Mouse (Mus musculus) adrenal gland, postnatal 4 days (tissue): ENCODE measurements around the gene Rnf157. TPM values are rescaled to one million over a fixed set of nuclear protein-coding genes. Genes with fewer than 3 reads are reported as not detected.

Experiments used
- DNase-seq, 2 experiments: peaks; one replicate each; pipeline ENCODE4 v3.0.0; 2021 to 2022; ENCODE audit warnings: low spot score in 2 of 2, mixed read lengths in 2 of 2
- total RNA-seq, 2 experiments: library from RNA; stranded (reverse); gene quantifications; 2 replicates each; pipeline ENCODE4 v1.2.3; 2021

The Rnf157 gene
- total RNA-seq, 2 experiments from 2014 or later, result 20.0 to 22.0 TPM

DNA sequence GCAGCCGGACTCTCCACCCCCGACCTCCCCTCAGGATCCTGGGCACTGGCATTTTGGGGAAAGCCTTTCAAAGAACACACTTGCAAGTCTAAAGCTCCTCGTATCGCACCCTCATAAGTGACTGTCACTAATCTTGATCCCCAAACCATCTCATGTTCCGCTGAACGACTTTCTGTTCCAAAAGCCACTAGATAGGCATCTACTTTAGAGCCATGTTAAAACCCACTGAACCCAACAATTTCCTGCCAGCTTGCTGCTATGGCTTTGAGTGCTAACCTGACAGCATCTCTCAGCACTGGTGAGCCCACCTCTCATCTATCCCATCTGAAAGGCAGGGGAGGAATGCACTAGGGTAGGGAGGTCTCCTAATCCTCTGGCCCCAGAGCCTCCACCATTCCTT, 75.3 kb downstream of the Rnf157 start:
- no peak for DNase-seq

GRCm38 (mm10) chr11:116337000-116337399, 75.8 kb downstream of the Rnf157 start:
- DNase-seq, result no peak

DNA sequence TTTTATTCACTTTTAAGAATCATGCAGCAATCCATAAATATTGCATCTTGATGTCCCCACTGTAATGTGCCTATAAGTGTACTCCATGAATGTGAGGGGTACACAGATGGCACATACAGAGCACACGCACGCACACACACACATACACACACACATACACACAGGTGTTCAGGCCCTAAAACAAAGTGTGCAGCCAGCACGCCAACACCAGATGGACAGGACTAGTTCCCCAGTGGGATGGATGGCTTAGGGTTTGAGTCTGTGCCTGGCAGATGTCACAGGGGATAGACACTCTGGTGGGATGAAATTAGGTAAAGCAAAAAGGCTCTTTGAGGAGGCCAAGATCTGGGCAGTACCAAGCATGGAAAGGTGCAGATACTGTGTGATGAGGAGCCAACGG, 76.4 kb downstream of the Rnf157 start:
- no peak for DNase-seq

DNA sequence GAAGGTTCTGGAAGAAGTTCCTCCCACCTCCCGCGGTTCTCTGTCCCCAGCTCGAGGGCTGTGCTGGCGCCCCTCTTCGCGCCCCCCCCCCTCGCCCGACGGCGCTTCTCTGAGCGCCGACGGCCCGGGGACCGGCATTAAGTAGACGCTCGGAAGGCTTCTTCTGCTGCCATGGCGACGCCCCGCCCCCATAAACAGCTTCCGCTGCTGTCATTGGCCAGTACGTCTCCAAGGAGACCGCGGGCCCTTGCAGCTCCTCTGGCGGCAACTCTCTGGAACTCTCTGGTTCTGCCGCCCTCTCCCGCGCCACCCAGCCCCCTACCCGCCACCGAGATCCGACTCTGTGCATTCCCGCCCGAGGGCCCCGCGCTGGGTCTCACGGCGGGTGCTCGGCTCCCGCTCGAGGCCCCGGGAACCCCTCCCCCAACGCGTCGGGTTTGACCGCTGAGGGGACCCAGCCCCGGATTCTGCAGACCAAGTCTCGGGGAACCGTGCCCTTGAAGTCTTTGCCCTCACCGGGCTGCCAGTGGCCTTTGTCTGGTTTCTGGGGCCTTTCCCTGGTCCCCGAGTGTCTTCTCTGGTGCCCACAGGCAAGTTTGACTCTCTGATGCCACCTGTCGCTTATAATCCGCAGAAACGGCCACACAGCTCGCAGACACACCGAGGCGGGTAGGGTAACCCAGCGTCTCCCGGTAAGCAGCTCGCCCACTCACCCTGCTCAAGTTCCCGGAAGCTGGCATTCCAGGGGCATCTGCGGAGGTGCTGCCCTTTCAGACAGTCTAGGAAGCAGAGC, 77.4 kb downstream of the Rnf157 start, which contains the start of gene Foxj1:
TSS of gene Foxj1 (minus strand) at position 156 of the 793 bp plus-strand sequence.
- peak; percentile 91 to 95 for DNase-seq

GRCm38 (mm10) chr11:116334417-116334782, 78.4 kb downstream of the Rnf157 start:
- DNase-seq, result no peak

DNA sequence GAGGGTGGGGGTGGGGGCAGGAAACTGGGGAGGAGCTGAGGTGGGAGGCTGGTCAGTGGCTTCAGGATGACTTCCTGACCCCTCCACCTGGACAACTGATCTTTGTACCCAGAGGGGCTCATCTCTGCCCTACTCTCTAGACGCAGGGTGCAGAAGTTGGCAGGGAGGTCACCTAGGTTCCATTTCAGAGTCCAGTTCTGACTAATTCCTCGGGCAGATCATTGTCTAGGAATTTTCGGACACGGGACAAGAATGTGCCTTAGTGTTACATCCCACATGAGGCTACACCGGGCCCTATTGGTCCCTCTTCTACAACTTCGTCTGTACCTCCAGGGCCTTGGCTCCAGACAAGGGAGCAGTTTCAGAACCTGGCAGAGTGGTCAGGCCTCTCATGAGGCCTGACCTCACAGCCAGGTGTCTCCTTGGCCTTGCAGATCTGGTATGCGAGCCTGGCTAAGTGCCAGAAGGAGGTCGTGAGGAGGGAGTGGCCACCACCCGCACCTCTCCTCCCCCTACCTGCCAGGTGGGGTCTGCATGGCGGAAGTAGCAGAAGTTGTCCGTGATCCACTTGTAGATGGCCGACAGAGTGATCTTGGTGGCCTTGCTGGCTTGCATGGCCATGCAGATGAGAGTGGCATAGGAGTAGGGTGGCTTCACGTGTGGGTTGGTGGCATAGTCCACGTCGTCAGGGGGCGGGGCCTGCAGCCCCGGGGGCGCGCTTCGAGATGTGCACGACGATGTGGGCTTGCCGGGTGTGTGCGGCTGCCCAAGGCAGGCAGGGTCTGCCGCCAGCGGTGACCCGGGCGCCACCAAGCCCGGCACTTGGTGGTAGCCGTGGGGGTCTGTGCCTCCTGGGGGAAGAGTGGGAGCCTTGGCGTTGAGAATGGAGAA, 79.1 kb downstream of the Rnf157 start:
- no peak for DNase-seq

GRCm38 (mm10) chr11:116332983-116333270, 79.9 kb downstream of the Rnf157 start:
- no peak for DNase-seq

DNA sequence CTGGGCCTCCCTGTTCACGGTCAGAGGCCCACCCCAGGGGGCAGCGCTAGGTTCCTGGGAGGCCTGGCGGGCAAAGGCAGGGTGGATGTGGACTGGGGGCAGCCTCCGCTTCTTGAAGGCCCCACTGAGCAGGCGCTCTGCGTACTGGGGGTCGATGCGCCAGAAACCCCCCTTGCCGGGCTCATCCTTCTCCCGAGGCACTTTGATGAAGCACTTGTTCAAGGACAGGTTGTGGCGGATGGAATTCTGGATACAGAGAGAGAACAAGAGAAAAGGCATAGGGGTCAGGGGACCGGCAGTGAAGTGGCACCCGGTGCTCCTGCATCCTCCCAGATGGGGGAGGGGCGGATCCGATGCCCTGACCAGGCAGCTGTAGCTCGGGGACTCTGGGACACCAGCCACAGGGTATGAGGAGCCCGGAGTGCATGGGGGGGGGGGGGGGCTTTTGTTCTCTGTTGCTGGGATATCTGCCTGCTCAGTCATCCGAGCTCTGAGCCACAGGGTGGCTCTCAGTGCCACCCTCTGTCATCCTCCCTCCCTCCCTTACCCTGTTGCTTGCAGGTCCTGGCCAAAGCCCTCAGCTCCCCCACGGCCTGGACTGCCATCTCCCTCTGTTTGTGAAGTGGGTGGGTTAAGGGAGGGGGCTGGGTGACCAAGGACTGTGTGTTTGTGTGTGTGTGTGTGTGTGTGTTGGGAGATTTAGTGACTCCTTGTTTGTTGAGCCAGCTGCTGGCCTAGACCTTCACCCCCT, 80.4 kb downstream of the Rnf157 start:
- no peak for DNase-seq

- DNase-seq, result no peak
These were observed 82.7 kb downstream of the Rnf157 start for GRCm38 (mm10) chr11:116330211-116330518.

GRCm38 (mm10) chr11:116329314-116330210, 83.3 kb downstream of the Rnf157 start:
- no peak for DNase-seq

DNA sequence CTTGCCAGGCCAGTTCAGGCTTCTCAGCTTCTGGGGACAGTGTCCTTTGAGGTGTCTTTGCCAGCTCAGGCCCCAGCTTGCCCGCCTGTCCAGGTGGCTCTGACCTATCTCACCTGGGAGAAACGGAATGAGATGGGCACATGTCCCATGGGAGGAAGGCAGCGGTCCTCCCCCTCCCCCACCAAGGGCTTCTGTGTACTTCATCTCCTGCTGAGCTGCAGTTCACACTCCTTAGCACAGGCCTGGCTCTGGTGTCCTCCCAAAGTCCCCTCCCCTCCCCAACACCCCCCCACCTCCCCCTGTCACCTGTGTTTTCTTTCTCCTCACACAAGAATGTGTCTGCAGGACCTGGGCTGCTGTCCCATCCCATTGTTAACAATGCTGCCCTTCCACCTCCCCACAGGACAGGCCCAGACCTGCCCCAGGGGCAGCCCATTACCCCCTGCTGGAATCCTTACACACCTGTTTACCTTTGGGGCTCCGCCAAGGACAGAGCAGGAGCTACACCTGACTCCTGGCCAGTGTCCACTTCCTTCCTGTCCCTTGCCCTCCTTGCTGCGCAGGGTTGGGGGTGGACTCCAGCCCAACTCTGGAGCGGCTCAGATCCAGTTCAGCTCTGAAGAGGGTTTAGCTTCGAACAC, 85.7 kb downstream of the Rnf157 start:
- DNase-seq, result no peak

GRCm38 (mm10) chr11:116318719-116319659, 93.8 kb downstream of the Rnf157 start:
- DNase-seq, result peak; percentile 80 to 90

- DNase-seq, result no peak
These were observed 100.5 kb downstream of the Rnf157 start for GRCm38 (mm10) chr11:116312359-116312758.

DNA sequence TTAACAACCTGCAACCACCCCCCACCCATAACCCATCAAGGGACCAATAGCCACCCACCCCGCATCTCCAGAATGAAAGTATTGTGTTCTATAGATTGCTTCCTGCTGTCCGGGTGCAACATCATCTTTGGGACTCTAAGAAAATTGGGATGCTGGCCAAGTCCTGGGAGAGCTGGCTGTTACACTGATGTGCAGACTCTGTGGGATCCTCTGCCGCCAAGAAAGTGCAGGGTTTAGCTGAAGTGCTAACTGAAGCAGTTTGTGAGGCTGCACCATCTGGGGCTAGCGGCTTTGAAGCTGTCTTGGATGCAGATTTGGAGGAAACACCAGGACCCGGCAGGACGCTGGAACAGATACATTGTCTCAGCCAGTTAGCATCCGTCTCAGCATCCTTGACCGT, 101.7 kb downstream of the Rnf157 start:
- no peak for DNase-seq

DNA sequence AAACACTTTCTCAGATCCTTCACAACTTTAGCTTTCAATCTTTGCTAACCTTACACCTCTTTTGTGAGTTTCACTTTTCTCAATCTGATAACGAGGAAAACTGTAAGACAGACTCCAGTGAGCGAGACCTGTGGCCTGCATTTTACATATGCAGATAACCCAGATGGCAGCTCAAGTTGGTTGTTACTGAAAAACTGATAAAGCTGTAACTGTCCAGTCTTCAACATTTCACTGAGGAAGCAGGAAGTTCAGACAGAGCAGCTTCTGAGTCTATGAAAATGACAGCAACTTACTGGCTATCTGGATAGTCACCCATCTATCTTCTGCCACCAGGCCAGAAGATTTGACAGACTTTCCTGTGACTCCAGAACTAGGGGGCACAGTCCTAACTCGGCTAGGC, 103.2 kb downstream of the Rnf157 start:
- DNase-seq, result no peak

DNA sequence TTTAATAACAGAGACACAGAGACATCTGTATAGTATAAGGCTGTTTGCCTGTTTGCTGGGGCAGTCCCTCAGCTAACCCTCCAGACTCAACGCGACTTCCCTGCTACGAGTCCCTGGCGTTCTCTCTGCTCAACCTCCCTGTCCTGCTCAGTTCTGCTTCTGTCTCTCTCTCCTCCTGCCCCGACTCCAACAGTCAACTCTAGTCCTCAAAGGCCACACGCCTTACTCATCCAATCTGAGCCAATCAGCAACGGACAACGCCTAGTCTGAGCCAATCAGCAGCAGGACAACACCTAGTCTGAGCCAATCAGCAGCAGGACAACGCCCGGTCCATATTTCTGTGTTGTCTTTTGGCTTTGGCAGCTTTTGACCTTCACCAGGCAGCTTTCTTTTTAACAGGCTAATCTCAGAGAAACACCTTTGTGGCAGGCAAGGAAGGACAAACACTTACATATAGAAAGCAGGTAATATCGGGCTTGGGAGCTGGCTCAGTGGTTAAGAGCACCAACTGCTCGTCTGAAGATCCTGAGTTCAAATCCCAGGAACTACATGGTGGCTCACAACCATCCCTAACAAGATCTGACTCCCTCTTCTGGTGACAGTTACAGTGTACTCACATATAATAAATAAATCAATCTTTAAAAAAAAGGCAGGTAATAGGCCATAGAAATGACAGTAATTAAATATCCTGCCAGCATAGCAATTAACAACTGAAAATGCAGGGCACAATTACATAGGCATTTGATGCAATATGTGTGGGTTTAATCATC, 104.9 kb downstream of the Rnf157 start:
- no peak for DNase-seq

- DNase-seq, result no peak
These were observed 105.7 kb downstream of the Rnf157 start, which contains the start of gene Exoc7 for GRCm38 (mm10) chr11:116307019-116307725. TSS of gene Exoc7 (minus strand) at chr11:116307233.
